Mouse (Mus musculus): ENCODE measurements around the gene Rbpms2. TPM values are rescaled to one million over a fixed set of nuclear protein-coding genes. Genes with fewer than 3 reads are reported as not detected.

Gene Rbpms2
- total RNA-seq, 2 experiments from 2014 or later: 2.2 to 3.2 TPM

DNA sequence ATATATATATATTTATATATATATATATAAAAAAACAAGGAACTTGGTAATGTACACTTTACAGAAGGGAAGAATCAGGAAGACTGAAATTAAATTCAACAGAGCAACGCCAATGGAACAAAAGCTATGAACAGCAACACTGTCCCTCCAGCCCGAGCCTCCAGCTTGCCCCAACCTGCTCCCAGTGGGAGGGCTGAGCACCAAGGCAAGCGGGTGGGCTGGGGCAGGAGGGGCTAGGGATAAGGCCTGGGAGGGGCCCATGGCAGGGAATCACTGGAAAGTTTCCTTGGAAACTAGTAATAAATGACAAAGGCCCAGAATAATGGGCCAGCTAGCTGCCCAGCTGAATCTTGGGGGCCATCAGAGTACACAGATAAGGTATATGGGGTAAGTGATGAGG lies 63.0 kb downstream of the Rbpms2 start:
- DNase-seq (ENCODE audit: low spot score in 2 of 2): no peak

DNA sequence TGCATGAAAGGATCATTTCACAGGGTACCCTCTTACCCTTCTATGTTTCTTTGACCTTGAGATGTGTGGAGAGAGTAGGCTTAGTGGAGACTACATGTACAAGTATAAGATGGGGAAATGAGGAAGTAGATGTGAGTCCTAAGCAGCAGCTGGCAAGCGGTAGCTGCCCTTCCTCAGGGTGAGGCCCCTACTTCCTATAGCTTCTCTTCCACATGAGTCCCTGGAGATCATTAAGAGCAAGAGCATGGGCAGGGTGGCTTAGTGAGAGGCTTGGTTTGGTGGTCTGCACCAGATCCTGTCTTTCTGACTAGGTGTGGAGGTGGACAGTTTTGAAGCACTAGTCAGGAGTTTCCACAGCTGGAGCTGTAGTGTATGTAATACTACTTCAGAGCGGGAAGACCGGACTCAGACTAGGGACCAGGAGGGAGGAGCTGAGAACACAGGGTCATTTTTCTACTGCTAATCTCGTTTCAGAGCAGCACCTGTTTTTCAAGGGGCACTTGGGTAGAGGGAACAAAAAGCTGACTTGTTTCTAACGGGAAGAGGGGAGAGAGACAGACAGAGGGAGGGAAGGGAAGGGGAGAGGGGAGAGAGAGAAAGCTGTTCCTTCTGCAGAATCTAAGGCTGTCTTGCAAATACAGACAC lies 63.6 kb downstream of the Rbpms2 start:
- DNase-seq (ENCODE audit: low spot score in 2 of 2): no peak

DNA sequence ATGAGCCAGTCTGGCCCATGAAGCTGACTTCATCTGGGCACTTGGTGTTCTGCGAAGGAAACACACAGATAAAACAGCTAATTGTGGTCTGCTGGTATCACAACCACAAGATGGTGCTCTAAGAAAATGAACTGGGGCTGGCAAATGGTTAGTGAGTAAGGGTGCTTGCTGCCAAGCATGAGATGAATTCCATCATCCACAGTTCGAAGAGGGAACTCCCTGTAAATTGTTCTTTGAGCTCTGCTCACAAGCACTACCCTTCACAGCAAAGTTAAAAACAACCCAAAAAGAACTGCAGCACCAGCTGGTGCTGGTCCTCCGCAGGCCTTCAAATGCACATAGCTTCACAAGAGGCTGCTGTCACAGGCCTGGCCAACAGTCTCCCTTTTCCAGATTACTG lies 66.2 kb downstream of the Rbpms2 start:
- peak; percentile 66 to 87 for DNase-seq (ENCODE audit: low spot score in 2 of 2)

DNA sequence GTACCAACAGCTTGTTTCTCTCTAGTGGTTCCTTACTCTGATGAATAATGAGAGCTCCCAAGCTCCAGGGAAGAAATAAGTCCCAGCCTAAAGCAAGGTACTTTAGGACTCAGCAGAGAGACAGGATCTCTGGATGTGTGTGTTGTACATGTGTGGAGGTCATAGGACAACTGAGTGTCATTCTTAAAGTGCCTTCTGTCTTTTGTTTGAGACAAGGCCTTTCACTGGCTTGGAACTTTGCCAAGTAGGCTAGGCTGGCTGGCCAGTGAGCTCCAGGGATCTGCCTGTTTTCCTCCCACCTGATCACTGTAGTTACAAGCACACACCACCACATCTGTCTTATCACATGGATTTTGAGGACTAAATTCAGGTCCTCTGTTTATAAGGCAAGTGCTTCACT lies 66.9 kb downstream of the Rbpms2 start:
- DNase-seq (ENCODE audit: low spot score in 2 of 2): peak in 1 of 2 experiments; percentile 36

DNA sequence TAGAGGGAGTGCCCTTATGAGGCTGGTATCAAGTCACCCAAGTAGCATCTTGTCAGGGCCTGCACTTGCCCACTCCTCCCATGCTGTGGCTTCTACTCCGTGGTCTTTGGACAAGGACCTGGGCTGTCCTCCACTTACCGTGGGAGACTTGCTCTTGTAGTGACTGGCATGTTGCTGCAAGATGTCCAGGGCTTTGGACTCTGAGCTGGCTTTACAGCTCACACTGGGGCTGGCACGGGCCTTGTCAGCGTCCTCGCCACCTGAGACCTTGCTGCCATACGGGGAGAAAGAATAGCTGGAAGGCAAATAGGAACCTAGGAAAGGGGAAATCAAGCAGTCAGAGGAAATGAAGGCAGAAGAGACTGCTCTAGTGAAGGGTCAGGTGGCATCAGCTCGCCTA lies 67.9 kb downstream of the Rbpms2 start:
- DNase-seq (ENCODE audit: low spot score in 2 of 2): no peak

DNA sequence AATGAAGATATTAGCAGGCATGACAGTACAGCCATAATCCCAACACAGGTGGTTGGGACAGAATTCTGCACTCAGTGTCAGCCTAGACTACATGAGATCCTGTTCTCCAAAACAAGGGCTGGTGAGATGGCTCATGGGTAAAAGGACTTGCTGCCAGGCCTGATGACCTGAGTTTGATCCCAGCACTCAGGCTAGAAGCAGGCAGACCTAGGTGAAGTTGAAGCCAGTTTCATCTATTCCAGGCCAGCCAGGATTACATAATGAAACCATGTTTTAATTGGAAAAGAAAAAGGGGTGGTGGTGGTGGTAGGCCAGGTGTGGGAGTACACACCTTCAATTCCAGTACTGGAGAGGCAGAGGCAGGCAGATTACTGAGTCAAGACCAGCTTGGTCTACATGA lies 68.5 kb downstream of the Rbpms2 start:
- no peak for DNase-seq (ENCODE audit: low spot score in 2 of 2)

DNA sequence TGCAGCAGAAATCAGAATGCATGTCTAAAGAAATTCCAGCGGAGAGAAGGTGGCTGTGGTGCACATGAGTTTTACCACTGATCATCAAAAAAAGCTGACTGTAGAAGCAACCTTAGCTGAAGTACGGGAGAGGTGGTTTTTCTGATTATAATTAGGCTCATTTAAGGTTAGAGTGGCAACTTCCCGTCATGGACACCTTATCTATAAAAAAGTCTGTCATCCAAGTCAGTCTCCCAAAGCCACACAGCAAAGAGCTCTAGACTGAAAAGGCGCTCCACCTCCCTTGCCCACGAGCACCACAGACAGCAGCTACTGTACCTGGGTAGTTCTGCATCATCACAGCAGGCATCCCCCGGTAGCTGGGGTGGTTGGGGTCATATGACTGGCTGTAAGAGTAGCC lies 71.1 kb downstream of the Rbpms2 start:
- no peak for DNase-seq (ENCODE audit: low spot score in 2 of 2)

DNA sequence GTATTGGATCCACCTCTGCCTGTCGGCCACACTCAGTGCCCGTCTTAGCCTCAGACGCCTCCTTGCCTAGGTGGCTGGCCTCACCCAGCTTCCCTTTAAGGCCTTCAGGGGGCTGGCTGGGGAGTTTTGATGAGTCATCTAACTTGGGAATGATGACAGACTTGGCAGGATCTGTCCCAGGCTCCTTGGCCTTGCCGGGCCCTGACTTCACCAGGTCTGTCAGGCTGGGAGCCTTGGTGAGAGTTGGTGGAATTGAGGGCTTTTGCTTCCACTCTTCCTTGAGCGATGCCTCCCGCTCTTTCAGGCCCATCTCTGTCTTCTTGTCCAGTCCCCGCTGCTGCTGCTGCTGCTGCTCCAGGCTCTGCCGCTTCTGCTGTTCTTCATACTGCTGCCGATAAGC lies 72.8 kb downstream of the Rbpms2 start:
- no peak for DNase-seq (ENCODE audit: low spot score in 2 of 2)

DNA sequence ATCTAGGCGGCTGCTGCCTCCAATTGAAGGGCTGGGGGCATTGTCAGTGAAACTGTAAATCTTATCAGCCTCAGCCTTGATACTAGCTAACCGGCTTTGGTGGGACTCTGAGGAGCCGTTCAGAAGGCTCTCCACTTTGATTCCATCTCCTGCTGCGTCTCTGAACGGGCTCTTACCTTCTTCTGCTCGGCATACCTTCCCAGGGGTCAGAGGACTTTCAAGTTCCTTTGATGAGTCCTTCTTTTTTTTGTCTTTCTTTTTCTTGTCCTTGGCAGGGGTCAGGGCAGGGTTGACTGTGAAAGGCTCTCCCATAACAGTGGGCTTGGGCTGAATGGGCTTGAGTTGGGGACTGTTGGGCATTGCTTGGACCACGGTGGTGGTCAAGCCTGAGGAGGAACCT lies 73.8 kb downstream of the Rbpms2 start:
- DNase-seq (ENCODE audit: low spot score in 2 of 2): no peak

DNA sequence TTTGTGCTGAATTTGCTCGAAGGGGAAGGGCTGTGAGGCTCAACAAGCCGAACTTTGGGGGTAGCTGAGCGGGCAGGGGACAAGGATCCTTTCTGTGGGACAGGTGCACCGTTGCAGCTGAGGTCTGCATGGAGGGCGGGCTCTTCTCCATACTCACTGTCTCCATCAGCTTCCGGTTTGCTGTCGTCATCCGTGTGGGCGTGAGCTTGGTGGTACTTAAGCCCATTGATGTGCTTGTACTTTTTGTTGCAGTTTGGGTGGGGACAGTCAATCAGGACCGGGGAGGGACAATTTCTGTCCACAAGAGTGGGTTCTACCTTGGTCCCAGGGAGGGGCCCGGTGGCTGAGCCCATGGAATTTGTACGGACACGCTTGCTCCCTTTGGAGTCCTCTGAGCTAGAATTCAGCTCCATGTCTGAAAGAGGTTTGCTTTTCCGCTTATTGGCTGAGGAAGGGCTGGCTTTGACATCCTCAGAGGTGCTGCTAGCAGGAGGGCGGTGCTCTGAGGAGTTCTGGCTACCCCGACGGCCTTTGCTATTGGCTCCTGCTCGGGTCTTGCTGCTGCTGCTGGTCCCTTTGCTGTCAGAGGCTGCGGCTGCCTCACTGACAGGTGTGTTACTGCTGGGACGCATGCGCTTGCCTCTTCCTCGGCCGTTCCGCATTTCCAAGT lies 74.6 kb downstream of the Rbpms2 start:
- no peak for DNase-seq (ENCODE audit: low spot score in 2 of 2)

Other genes starting within 250 kb of the Rbpms2 start
- gene Kbtbd13, start 238.0 kb upstream of the Rbpms2 start, total RNA-seq (2021): under 1 TPM; 0.25 TPM
- 1 to 10 TPM; 2.4 to 2.8 TPM for gene Rasl12, start 231.1 kb upstream of the Rbpms2 start, total RNA-seq (2021)
- not detected for gene Slc51b, start 206.7 kb upstream of the Rbpms2 start, total RNA-seq (2021)
- gene Mtfmt, start 193.9 kb upstream of the Rbpms2 start, total RNA-seq (2021): 10 to 100 TPM; 17.1 to 18.0 TPM
- 10 to 100 TPM; 33.0 to 34.1 TPM for gene Spg21, start 168.7 kb upstream of the Rbpms2 start, total RNA-seq (2021)
- gene Ankdd1a, start 109.5 kb upstream of the Rbpms2 start, total RNA-seq (2021): 1 to 10 TPM; 3.6 to 3.7 TPM
- 10 to 100 TPM in 1 of 2 experiments, 1 to 10 TPM in 1; 7.7 to 11.7 TPM for gene Plekho2, start 49.6 kb upstream of the Rbpms2 start, total RNA-seq (2021)
- under 1 TPM in 1 of 2 experiments, not detected in 1; 0.12 TPM for gene Pif1, start 42.5 kb upstream of the Rbpms2 start, total RNA-seq (2021)
- gene Oaz2, start 38.4 kb downstream of the Rbpms2 start, total RNA-seq (2021): 100 to 1,000 TPM; 215 to 217 TPM
- 10 to 100 TPM; 56.2 to 58.6 TPM for gene Zfp609, start 197.9 kb downstream of the Rbpms2 start, total RNA-seq (2021)